Mouse (Mus musculus) bone marrow macrophage, adult 2 months (primary cell): ENCODE results near the gene Creb3.

Experiments
- CTCF ChIP-seq: IDR thresholded peaks from 2 replicates; pipeline ENCODE4 v1.5.1; 2012; ENCODE audit warnings: low read depth, mild to moderate bottlenecking, low read length, moderate library complexity
- POLR2A ChIP-seq: IDR thresholded peaks from 2 replicates; pipeline ENCODE4 v1.6.1; 2012; ENCODE audit warnings: mild to moderate bottlenecking, low read depth, low read length, borderline replicate concordance

DNA sequence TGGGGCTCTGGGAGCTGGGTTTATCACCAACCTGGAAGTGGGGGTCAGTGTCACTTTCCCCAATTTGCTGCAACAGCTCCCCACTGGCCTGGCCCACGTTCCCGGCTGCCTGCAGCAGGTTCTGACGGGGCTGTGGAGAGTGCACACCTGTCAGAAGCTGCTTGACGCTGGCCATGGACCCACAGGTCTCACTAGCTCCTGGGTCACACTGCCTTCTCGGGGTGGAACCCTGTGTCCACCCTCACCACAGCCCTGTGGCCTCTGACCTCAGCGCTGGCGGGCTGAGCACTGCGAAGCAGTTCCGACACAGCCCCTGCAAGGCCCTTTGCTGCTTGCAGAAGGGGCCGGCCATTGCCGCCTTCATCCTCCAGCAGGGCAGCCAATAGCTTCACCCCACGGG is 13.1 kb upstream of the Creb3 start:
- TF ChIP-seq CTCF = no peak
- no peak for TF ChIP-seq POLR2A
